Comparison of ENCODE assay signal across 26 mouse cellular contexts in the genomic region with DNA sequence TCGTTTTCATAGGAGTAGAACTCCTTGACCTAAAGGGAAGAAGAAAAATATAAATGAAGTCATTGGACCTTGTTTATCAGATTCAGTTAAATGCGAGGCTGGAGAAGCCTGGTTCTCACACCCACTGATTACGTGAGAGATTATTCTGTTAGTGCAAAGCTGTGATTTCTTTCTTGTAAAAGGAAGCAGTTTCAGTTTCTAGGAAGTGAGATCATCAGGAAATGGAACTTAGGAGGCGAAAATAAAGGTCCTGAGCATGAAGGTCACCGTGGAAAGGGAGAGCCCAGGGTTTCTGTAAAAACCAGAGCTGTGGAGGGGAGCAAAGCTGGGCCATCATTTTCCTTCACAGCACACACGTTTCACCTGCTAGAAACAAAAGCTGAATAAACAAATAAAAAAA. TPM values are rescaled to one million over a fixed set of nuclear protein-coding genes. Genes with fewer than 3 reads are reported as not detected.
DNase-seq lines count a peak whose midpoint lies in the region; ATAC-seq and TF ChIP-seq lines count a peak whose summit lies in the region.
"Had no signal": no experiment of that assay in that cellular context is flagged by ENCODE, and none has a peak within 500 bp of the region (broad histone marks: within the 10 kb centered on the region; RNA-seq: fewer than 3 reads in every experiment).

No protein-coding gene starts in this region.

- no peaks in the 10 kb centered on the region for H3K27me3 ChIP-seq in heart, embryonic 12.5 days (replicated peaks)
- H3K27me3 ChIP-seq in intestine, postnatal 0 days (replicated peaks; ENCODE audit: control insufficient read depth, insufficient read depth, low read length), result no peaks in the 10 kb centered on the region
- no peaks in the 10 kb centered on the region for H3K27me3 ChIP-seq in intestine, embryonic 15.5 days (replicated peaks)
- H3K27me3 ChIP-seq: hindbrain, embryonic 12.5 days; limb, embryonic 12.5 days; liver, embryonic 12.5 days; midbrain, embryonic 13.5 days; neural tube, embryonic 13.5 days had no signal

- no peak for DNase-seq in heart, adult 18-20 months
- no peak for DNase-seq in left cerebral cortex, adult 9 months (ENCODE audit: low spot score in 2 of 2)
- DNase-seq: adrenal gland, adult 2 months; cerebellum, adult 9-10 months; gastrocnemius, postnatal 36 days; kidney, adult 11 months; kidney, postnatal 4 days; layer of hippocampus, adult 9-11 months; lung, adult 2 months; right cerebral cortex, adult 18-20 months; thymus, postnatal 36 days had no signal

- no peaks in the 10 kb centered on the region for H3K36me3 ChIP-seq in heart, embryonic 12.5 days
- peaks cover 36% of the 10 kb centered on the region for H3K36me3 ChIP-seq in intestine, postnatal 0 days (ENCODE audit: control insufficient read depth, insufficient read depth)
- no peaks in the 10 kb centered on the region for H3K36me3 ChIP-seq in intestine, embryonic 15.5 days
- H3K36me3 ChIP-seq: embryonic facial prominence, embryonic 10.5 days; hindbrain, embryonic 12.5 days; limb, embryonic 12.5 days; midbrain, embryonic 13.5 days; neural tube, embryonic 13.5 days had no signal

- H3K27ac ChIP-seq in heart, embryonic 12.5 days (ENCODE audit: poor library complexity, severe bottlenecking), result peak overlapping the region; percentile 42
- H3K27ac ChIP-seq in intestine, postnatal 0 days (ENCODE audit: low read depth, low read length), result peak overlapping the region; percentile 58
- H3K27ac ChIP-seq in intestine, embryonic 15.5 days, result no peak overlapping the region
- H3K27ac ChIP-seq in bone marrow macrophage, adult 2 months (ENCODE audit: insufficient read depth, low read depth, low read length), result peak overlapping the region; percentile 63
- H3K27ac ChIP-seq: embryonic facial prominence, embryonic 10.5 days; hindbrain, embryonic 12.5 days; limb, embryonic 12.5 days; liver, embryonic 12.5 days; midbrain, embryonic 13.5 days; neural tube, embryonic 13.5 days had no signal

- no peaks in the 10 kb centered on the region for H3K9me3 ChIP-seq in heart, embryonic 12.5 days (replicated peaks)
- H3K9me3 ChIP-seq in intestine, postnatal 0 days (ENCODE audit: control insufficient read depth), result no peaks in the 10 kb centered on the region
- no peaks in the 10 kb centered on the region for H3K9me3 ChIP-seq in intestine, embryonic 15.5 days
- H3K9me3 ChIP-seq: embryonic facial prominence, embryonic 10.5 days; hindbrain, embryonic 12.5 days; limb, embryonic 12.5 days; liver, embryonic 12.5 days; midbrain, embryonic 13.5 days; neural tube, embryonic 13.5 days had no signal

- no peak overlapping the region for H3K4me3 ChIP-seq in heart, embryonic 12.5 days
- no peak overlapping the region for H3K4me3 ChIP-seq in intestine, postnatal 0 days (ENCODE audit: low read depth, low read length)
- H3K4me3 ChIP-seq in intestine, embryonic 15.5 days (replicated peaks), result no peak overlapping the region
- peak overlapping the region; percentile 46 for H3K4me3 ChIP-seq in bone marrow macrophage, adult 2 months (ENCODE audit: insufficient read depth, low read length)
- H3K4me3 ChIP-seq: embryonic facial prominence, embryonic 10.5 days; hindbrain, embryonic 12.5 days; limb, embryonic 12.5 days; liver, embryonic 12.5 days; midbrain, embryonic 13.5 days; neural tube, embryonic 13.5 days had no signal

- no peak overlapping the region for H3K9ac ChIP-seq in heart, embryonic 12.5 days
- 0 out of 2 replicates have a peak overlapping the region, but pooled peaks have one; percentile 22 for H3K9ac ChIP-seq in intestine, postnatal 0 days (ENCODE audit: low read depth, low read length)
- no peak overlapping the region for H3K9ac ChIP-seq in intestine, embryonic 15.5 days
- H3K9ac ChIP-seq: hindbrain, embryonic 12.5 days; limb, embryonic 12.5 days; liver, embryonic 12.5 days; midbrain, embryonic 13.5 days; neural tube, embryonic 13.5 days had no signal

- TF ChIP-seq POLR2A in bone marrow macrophage, adult 2 months (IDR thresholded peaks at IDR 0.05; ENCODE audit: borderline replicate concordance, low read depth, low read length), result no peak

- WGBS in heart, embryonic 12.5 days, result 45% methylated on average over 6 of the region's 6 CpGs
- 51% methylated on average over 6 of the region's 6 CpGs for WGBS in intestine, postnatal 0 days
- 70% methylated on average over 6 of the region's 6 CpGs for WGBS in intestine, embryonic 15.5 days

- 0 out of 2 replicates have a peak, but pooled peaks have one; percentile 18 for ATAC-seq in heart, embryonic 12.5 days (ENCODE audit: insufficient number of reproducible peaks, low FRiP score)
- no peak for ATAC-seq in intestine, postnatal 0 days
- ATAC-seq in intestine, embryonic 15.5 days, result no peak
- peak; percentile 21 for ATAC-seq in inflammation-experienced regulatory T-cells, adult 6 months
- ATAC-seq: liver, embryonic 12.5 days; midbrain, embryonic 13.5 days had no signal

- TF ChIP-seq CTCF in intestine, postnatal 0 days (IDR thresholded peaks at IDR 0.05; ENCODE audit: low read depth), result no peak
- no peak for TF ChIP-seq CTCF in bone marrow macrophage, adult 2 months (IDR thresholded peaks at IDR 0.05; ENCODE audit: low read depth, low read length)

- no peak overlapping the region for H3K4me2 ChIP-seq in heart, embryonic 12.5 days
- no peak overlapping the region for H3K4me2 ChIP-seq in intestine, postnatal 0 days (replicated peaks; ENCODE audit: low read depth)
- no peak overlapping the region for H3K4me2 ChIP-seq in intestine, embryonic 15.5 days (replicated peaks)
- H3K4me2 ChIP-seq: hindbrain, embryonic 12.5 days; limb, embryonic 12.5 days; liver, embryonic 12.5 days; midbrain, embryonic 13.5 days; neural tube, embryonic 13.5 days had no signal

- peaks cover 25% of the 10 kb centered on the region for H3K4me1 ChIP-seq in heart, embryonic 12.5 days (replicated peaks)
- H3K4me1 ChIP-seq in intestine, postnatal 0 days (replicated peaks; ENCODE audit: control insufficient read depth, insufficient read depth, low read length), result no peaks in the 10 kb centered on the region; the same call in 1 of the 2 replicates
- H3K4me1 ChIP-seq in intestine, embryonic 15.5 days (replicated peaks), result 0 out of 2 replicates have a peak, but pooled peaks cover 3% of the 10 kb centered on the region
- peaks cover 9% of the 10 kb centered on the region for H3K4me1 ChIP-seq in bone marrow macrophage, adult 2 months (ENCODE audit: control insufficient read depth, insufficient read depth, low read length)
- H3K4me1 ChIP-seq: embryonic facial prominence, embryonic 10.5 days; hindbrain, embryonic 12.5 days; limb, embryonic 12.5 days; liver, embryonic 12.5 days; midbrain, embryonic 13.5 days; neural tube, embryonic 13.5 days had no signal

RNA-seq across cellular contexts. Expression of gene Trmt10a, which starts 24.9 kb away (rescaled TPM):
- 12.8 and 14.5 TPM in 2 replicates for polyA plus RNA-seq in heart, embryonic 12.5 days (2016; fragmentation: Nextera tagmentation; extraction: Ambion mirVana)
- total RNA-seq in heart, adult 18-20 months (2021), result 1 to 10 TPM; 1.9 to 2.0 TPM
- polyA plus RNA-seq in intestine, postnatal 0 days (2015; fragmentation: Nextera tagmentation; extraction: Ambion mirVana), result 4.3 and 4.7 TPM in 2 replicates
- polyA plus RNA-seq in intestine, embryonic 15.5 days (2015; fragmentation: Nextera tagmentation; extraction: Ambion mirVana), result 8.8 and 12.9 TPM in 2 replicates
- polyA plus RNA-seq in bone marrow macrophage, adult 2 months (2012; ENCODE audit: insufficient read depth, insufficient read length, missing spikeins), result 2.6 and 4.7 TPM in 2 replicates
- polyA plus RNA-seq in inflammation-experienced regulatory T-cells, adult 6 months (2017; shearing (Covaris generic)), result 10 to 100 TPM in 2 of 3 experiments, 1 to 10 TPM in 1; 9.3 to 11.3 (median 10.4) TPM

RNA-seq across cellular contexts. Expression of gene Mttp, which starts 26.4 kb away (rescaled TPM):
- 8.4 and 9.0 TPM in 2 replicates for polyA plus RNA-seq in heart, embryonic 12.5 days (2016; fragmentation: Nextera tagmentation; extraction: Ambion mirVana)
- total RNA-seq in heart, adult 18-20 months (2021), result 1 to 10 TPM; 7.3 to 7.8 TPM
- 930 and 998 TPM in 2 replicates for polyA plus RNA-seq in intestine, postnatal 0 days (2015; fragmentation: Nextera tagmentation; extraction: Ambion mirVana)
- 228 and 249 TPM in 2 replicates for polyA plus RNA-seq in intestine, embryonic 15.5 days (2015; fragmentation: Nextera tagmentation; extraction: Ambion mirVana)
- polyA plus RNA-seq in bone marrow macrophage, adult 2 months (2012; ENCODE audit: insufficient read depth, insufficient read length, missing spikeins), result 0.27 and 1.0 TPM in 2 replicates
- polyA plus RNA-seq in inflammation-experienced regulatory T-cells, adult 6 months (2017; shearing (Covaris generic)), result 1 to 10 TPM; 2.8 to 7.3 (median 2.9) TPM

RNA-seq across cellular contexts. Expression of gene Gm5105, which starts 51.2 kb away (rescaled TPM):
- polyA plus RNA-seq in heart, embryonic 12.5 days (2016; fragmentation: Nextera tagmentation; extraction: Ambion mirVana), result 0.27 and 0.73 TPM in 2 replicates
- 1 to 10 TPM; 1.1 to 1.2 TPM for total RNA-seq in heart, adult 18-20 months (2021)
- polyA plus RNA-seq in intestine, postnatal 0 days (2015; fragmentation: Nextera tagmentation; extraction: Ambion mirVana), result not detected in 2 replicates
- polyA plus RNA-seq in intestine, embryonic 15.5 days (2015; fragmentation: Nextera tagmentation; extraction: Ambion mirVana), result 0.24 and 0.31 TPM in 2 replicates
- not detected in 2 replicates for polyA plus RNA-seq in bone marrow macrophage, adult 2 months (2012; ENCODE audit: insufficient read depth, insufficient read length, missing spikeins)
- not detected for polyA plus RNA-seq in inflammation-experienced regulatory T-cells, adult 6 months (2017; shearing (Covaris generic))
- total RNA-seq: adrenal gland, adult 2 months; common myeloid progenitor, adult 5-6 weeks; megakaryocyte, adult 5-6 weeks had no signal
- polyA plus RNA-seq: adrenal gland, adult 2 months; embryonic facial prominence, embryonic 10.5 days; forebrain, embryonic 11.5 days; hindbrain, embryonic 12.5 days; liver, embryonic 12.5 days; midbrain, embryonic 13.5 days; testis, adult 2 months had no signal

RNA-seq across cellular contexts. Expression of gene 1110002E22Rik, which starts 53.5 kb away (rescaled TPM):
- 12.1 and 12.4 TPM in 2 replicates for polyA plus RNA-seq in heart, embryonic 12.5 days (2016; fragmentation: Nextera tagmentation; extraction: Ambion mirVana)
- total RNA-seq in heart, adult 18-20 months (2021), result 10 to 100 TPM; 37.3 to 51.9 TPM
- 0.07 and 0.08 TPM in 2 replicates for polyA plus RNA-seq in intestine, postnatal 0 days (2015; fragmentation: Nextera tagmentation; extraction: Ambion mirVana)
- 0.14 and 0.18 TPM in 2 replicates for polyA plus RNA-seq in intestine, embryonic 15.5 days (2015; fragmentation: Nextera tagmentation; extraction: Ambion mirVana)
- polyA plus RNA-seq in bone marrow macrophage, adult 2 months (2012; ENCODE audit: insufficient read depth, insufficient read length, missing spikeins), result not detected in 2 replicates
- polyA plus RNA-seq in inflammation-experienced regulatory T-cells, adult 6 months (2017; shearing (Covaris generic)), result not detected
- total RNA-seq: common myeloid progenitor, adult 5-6 weeks; megakaryocyte, adult 5-6 weeks had no signal
- polyA plus RNA-seq: forebrain, embryonic 11.5 days had no signal

Comparison
In these comparisons a context has a peak if more than half of its experiments do, and no peak if none do; other contexts are left out.
1. ATAC-seq: peak in heart, embryonic 12.5 days (single experiment) and inflammation-experienced regulatory T-cells, adult 6 months (single experiment); none in intestine, postnatal 0 days (single experiment) and intestine, embryonic 15.5 days (single experiment).
2. RNA of gene Mttp, which starts 26.4 kb away (polyA plus RNA-seq): 930 to 998 TPM in intestine, postnatal 0 days and 228 to 249 TPM in intestine, embryonic 15.5 days; 8.4 to 9.0 TPM in heart, embryonic 12.5 days, 2.8 to 7.3 TPM in inflammation-experienced regulatory T-cells, adult 6 months and 0.27 to 1.0 TPM in bone marrow macrophage, adult 2 months; every median in the first group is over 10 times any median in the second.